In the genomic region with DNA sequence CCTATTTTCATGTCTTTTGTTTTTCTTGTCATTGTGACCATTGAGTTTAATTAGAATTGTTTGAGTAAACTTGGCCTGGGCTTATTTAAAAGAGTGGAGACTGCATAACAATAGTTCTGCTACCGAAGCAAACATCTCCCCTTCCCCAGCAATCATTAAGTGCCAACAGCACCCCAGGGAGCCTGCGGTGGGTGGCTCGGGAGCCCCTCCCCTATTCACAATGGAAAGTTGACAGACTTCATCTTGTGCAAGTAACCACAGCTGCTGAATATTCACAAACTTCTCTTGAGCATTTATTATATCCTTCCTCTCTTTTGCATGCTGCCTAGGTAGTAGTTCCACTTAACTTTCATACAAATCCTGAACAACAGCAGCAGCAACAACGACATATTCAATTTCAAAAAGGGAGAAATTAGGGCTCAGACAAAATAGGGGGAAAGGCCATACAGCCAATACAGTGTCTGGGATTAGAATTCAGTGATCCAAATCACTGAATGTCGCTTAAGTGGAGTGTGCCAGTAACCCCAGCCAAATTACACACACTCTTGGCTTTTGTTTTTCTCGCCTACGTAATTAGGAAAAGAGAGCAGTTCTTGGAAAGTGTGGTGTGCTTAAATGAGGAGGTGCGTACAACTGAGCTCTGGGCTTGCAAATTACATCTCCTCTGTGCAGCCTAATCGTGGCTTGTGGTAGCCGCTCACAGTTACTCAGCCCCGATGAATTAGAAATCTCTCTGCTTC, we compare ENCODE assay signal across 9 mouse cellular contexts. TPM values are rescaled to one million over a fixed set of nuclear protein-coding genes. Genes with fewer than 3 reads are reported as not detected.
DNase-seq lines count a peak whose midpoint lies in the region; ATAC-seq lines count a peak whose summit lies in the region.
"Had no signal": no experiment of that assay in that cellular context is flagged by ENCODE, and none has a peak within 500 bp of the region (broad histone marks: within the 10 kb centered on the region; RNA-seq: fewer than 3 reads in every experiment).

No protein-coding gene starts in this region.

- DNase-seq in kidney, adult 11 months: peak; percentile 14
- no peak for DNase-seq in embryonic facial prominence, embryonic 10.5 days (ENCODE audit: low spot score)
- DNase-seq in heart, postnatal 36 days: peak; percentile 12 to 27
- peak; percentile 34 for DNase-seq in lung, postnatal 36 days
- no peak for DNase-seq in spleen, adult 18-20 months
- no peak for DNase-seq in adrenal gland, adult 8-10 months

- no peak for ATAC-seq in kidney, embryonic 16.5 days (ENCODE audit: low FRiP score, low TSS enrichment)

- no peak overlapping the region for H3K4me3 ChIP-seq in kidney, embryonic 16.5 days (ENCODE audit: low read length)
- no peak overlapping the region for H3K4me3 ChIP-seq in embryonic facial prominence, embryonic 10.5 days

- H3K27me3 ChIP-seq in kidney, embryonic 16.5 days (ENCODE audit: insufficient read depth, low read length): no peaks in the 10 kb centered on the region
- H3K27me3 ChIP-seq in embryonic facial prominence, embryonic 10.5 days (replicated peaks; ENCODE audit: low read depth, poor library complexity, severe bottlenecking): no peaks in the 10 kb centered on the region

- H3K4me1 ChIP-seq in kidney, embryonic 16.5 days (ENCODE audit: insufficient read depth, low read length): 0 out of 2 replicates have a peak, but pooled peaks cover 2% of the 10 kb centered on the region
- H3K4me1 ChIP-seq in embryonic facial prominence, embryonic 10.5 days: peaks cover 13% of the 10 kb centered on the region; the same call in 1 of the 2 replicates

- 21% methylated on average over 11 of the region's 11 CpGs for WGBS in kidney, embryonic 16.5 days
- 24% methylated on average over 11 of the region's 11 CpGs for WGBS in embryonic facial prominence, embryonic 10.5 days

- H3K9me3 ChIP-seq in kidney, embryonic 16.5 days (ENCODE audit: low read length): no peaks in the 10 kb centered on the region
- no peaks in the 10 kb centered on the region for H3K9me3 ChIP-seq in embryonic facial prominence, embryonic 10.5 days

- H3K9ac ChIP-seq in kidney, embryonic 16.5 days (replicated peaks; ENCODE audit: low read length): no peak overlapping the region
- H3K9ac ChIP-seq: lung, embryonic 14.5 days had no signal

- intact Hi-C loops in heart, postnatal 36 days (cut with DNase I): no loop called here

- H3K27ac ChIP-seq in kidney, embryonic 16.5 days (ENCODE audit: low read length): no peak overlapping the region
- H3K27ac ChIP-seq in embryonic facial prominence, embryonic 10.5 days (replicated peaks): 0 out of 2 replicates have a peak overlapping the region, but pooled peaks have one; percentile 20

- H3K36me3 ChIP-seq in kidney, embryonic 16.5 days (ENCODE audit: insufficient read depth, low read length): no peaks in the 10 kb centered on the region
- H3K36me3 ChIP-seq in embryonic facial prominence, embryonic 10.5 days (replicated peaks): no peaks in the 10 kb centered on the region

- no peak overlapping the region for H3K4me2 ChIP-seq in kidney, embryonic 16.5 days (replicated peaks; ENCODE audit: low read depth, low read length)
- H3K4me2 ChIP-seq: lung, embryonic 14.5 days had no signal

RNA-seq across cellular contexts. Expression of gene Tnfsf4, which starts 15.4 kb away (rescaled TPM):
- 0.09 TPM in 1 of 2 replicates, not detected in the other for polyA plus RNA-seq in kidney, embryonic 16.5 days (2015; fragmentation: Nextera tagmentation; extraction: Ambion mirVana)
- polyA plus RNA-seq in embryonic facial prominence, embryonic 10.5 days (2016; fragmentation: Nextera tagmentation; extraction: Ambion mirVana): not detected in 2 replicates
- not detected for total RNA-seq in heart, postnatal 36 days (2021)
- not detected for total RNA-seq in adrenal gland, adult 8-10 months (2022)
- polyA plus RNA-seq: frontal cortex, adult 2 months; lung, embryonic 14.5 days had no signal

Comparison
In these comparisons a context has a peak if more than half of its experiments do, and no peak if none do; other contexts are left out.
1. DNase-seq: peak in kidney, adult 11 months (single experiment), heart, postnatal 36 days (2 of 2) and lung, postnatal 36 days (single experiment); none in embryonic facial prominence, embryonic 10.5 days (single experiment), spleen, adult 18-20 months (0 of 2) and adrenal gland, adult 8-10 months (single experiment).